In genomic region chr16:42275518-42276215, GRCm38 (mm10) we compare ENCODE assay signal across 11 mouse cellular contexts.
DNase-seq lines count a peak whose midpoint lies in the region; ATAC-seq and TF ChIP-seq lines count a peak whose summit lies in the region.
"Had no signal": no experiment of that assay in that cellular context is flagged by ENCODE, and none has a peak within 500 bp of the region (broad histone marks: within the 10 kb centered on the region; RNA-seq: fewer than 3 reads in every experiment).

No protein-coding gene starts in this region.

- H3K27me3 ChIP-seq in kidney, embryonic 16.5 days (ENCODE audit: insufficient read depth, low read length) = no peaks in the 10 kb centered on the region
- H3K27me3 ChIP-seq in hindbrain, embryonic 10.5 days (ENCODE audit: insufficient read depth, poor library complexity, severe bottlenecking) = peaks cover 11% of the 10 kb centered on the region; the same call in 1 of the 2 replicates
- no peaks in the 10 kb centered on the region for H3K27me3 ChIP-seq in midbrain, embryonic 13.5 days
- H3K27me3 ChIP-seq: CH12.LX; heart, embryonic 13.5 days; megakaryocyte, embryonic 14.5 days had no signal

- WGBS in kidney, embryonic 16.5 days = 36% methylated on average over 14 of the region's 14 CpGs
- WGBS in hindbrain, embryonic 10.5 days = 51% methylated on average over 14 of the region's 14 CpGs
- 18% methylated on average over 14 of the region's 14 CpGs for WGBS in midbrain, embryonic 13.5 days

- ATAC-seq in kidney, embryonic 16.5 days (ENCODE audit: low FRiP score, low TSS enrichment) = no peak
- peak; percentile 89 for ATAC-seq in midbrain, embryonic 13.5 days
- ATAC-seq in inflammation-experienced regulatory T-cells, adult 6 months = no peak

- no peaks in the 10 kb centered on the region for H3K36me3 ChIP-seq in kidney, embryonic 16.5 days (ENCODE audit: insufficient read depth, low read length)
- H3K36me3 ChIP-seq in hindbrain, embryonic 10.5 days = no peaks in the 10 kb centered on the region
- peaks cover 1% of the 10 kb centered on the region for H3K36me3 ChIP-seq in midbrain, embryonic 13.5 days
- H3K36me3 ChIP-seq: heart, embryonic 13.5 days had no signal

- no peak for TF ChIP-seq POLR2A in cortical plate, adult 2 months (IDR thresholded peaks at IDR 0.05; ENCODE audit: extremely low read depth, insufficient read depth, low read length)

- TF ChIP-seq CTCF in cortical plate, adult 2 months (IDR thresholded peaks at IDR 0.05; ENCODE audit: extremely low read depth, insufficient read depth, low read length) = no peak

- H3K27ac ChIP-seq in kidney, embryonic 16.5 days (ENCODE audit: low read length) = no peak overlapping the region
- H3K27ac ChIP-seq in cortical plate, adult 2 months (ENCODE audit: insufficient read depth, low read length) = no peak overlapping the region
- peak overlapping the region; percentile 69 for H3K27ac ChIP-seq in hindbrain, embryonic 10.5 days
- peak overlapping the region; percentile 82 for H3K27ac ChIP-seq in midbrain, embryonic 13.5 days
- H3K27ac ChIP-seq: heart, embryonic 13.5 days had no signal

- H3K4me3 ChIP-seq in kidney, embryonic 16.5 days (ENCODE audit: low read length) = no peak overlapping the region
- peak overlapping the region; percentile 21; the same call in 1 of the 2 replicates for H3K4me3 ChIP-seq in cortical plate, adult 2 months (ENCODE audit: insufficient read depth, low read length)
- H3K4me3 ChIP-seq in hindbrain, embryonic 10.5 days = no peak overlapping the region
- H3K4me3 ChIP-seq in midbrain, embryonic 13.5 days (replicated peaks) = no peak overlapping the region
- H3K4me3 ChIP-seq: heart, embryonic 13.5 days; megakaryocyte, embryonic 14.5 days had no signal

- 0 out of 2 replicates have a peak overlapping the region, but pooled peaks have one; percentile 3 for H3K4me2 ChIP-seq in kidney, embryonic 16.5 days (replicated peaks; ENCODE audit: low read depth, low read length)
- peak overlapping the region; percentile 39 for H3K4me2 ChIP-seq in midbrain, embryonic 13.5 days (replicated peaks)
- H3K4me2 ChIP-seq: heart, embryonic 13.5 days had no signal

- no peak overlapping the region for H3K9ac ChIP-seq in kidney, embryonic 16.5 days (replicated peaks; ENCODE audit: low read length)
- H3K9ac ChIP-seq in midbrain, embryonic 13.5 days (replicated peaks) = 0 out of 2 replicates have a peak overlapping the region, but pooled peaks have one; percentile 5
- H3K9ac ChIP-seq: heart, embryonic 13.5 days had no signal

- no peaks in the 10 kb centered on the region for H3K9me3 ChIP-seq in kidney, embryonic 16.5 days (ENCODE audit: low read length)
- H3K9me3 ChIP-seq in hindbrain, embryonic 10.5 days = no peaks in the 10 kb centered on the region
- no peaks in the 10 kb centered on the region for H3K9me3 ChIP-seq in midbrain, embryonic 13.5 days
- H3K9me3 ChIP-seq: heart, embryonic 13.5 days; megakaryocyte, embryonic 14.5 days had no signal

- no peak for DNase-seq in kidney, adult 8-10 months
- DNase-seq in hindbrain, embryonic 10.5 days (ENCODE audit: low spot score) = peak; percentile 16
- DNase-seq in thymus, postnatal 14 days = no peak
- no peak for DNase-seq in thymus, adult 18-20 months

- H3K4me1 ChIP-seq in kidney, embryonic 16.5 days (ENCODE audit: insufficient read depth, low read length) = 0 out of 2 replicates have a peak, but pooled peaks cover 3% of the 10 kb centered on the region
- no peaks in the 10 kb centered on the region; the same call in 1 of the 2 replicates for H3K4me1 ChIP-seq in cortical plate, adult 2 months (ENCODE audit: control insufficient read depth, insufficient read depth, low read length)
- peaks cover 11% of the 10 kb centered on the region for H3K4me1 ChIP-seq in hindbrain, embryonic 10.5 days (replicated peaks)
- peaks cover 19% of the 10 kb centered on the region for H3K4me1 ChIP-seq in midbrain, embryonic 13.5 days (replicated peaks)
- H3K4me1 ChIP-seq: megakaryocyte, embryonic 14.5 days had no signal

Comparison
In these comparisons a context has a peak if more than half of its experiments do, and no peak if none do; other contexts are left out.
1. H3K27ac ChIP-seq: peak in hindbrain, embryonic 10.5 days (single experiment) and midbrain, embryonic 13.5 days (single experiment); none in kidney, embryonic 16.5 days (single experiment) and cortical plate, adult 2 months (single experiment).